Mouse (Mus musculus): ENCODE results near the gene Tasp1. TPM values are rescaled to one million over a fixed set of nuclear protein-coding genes. Genes with fewer than 3 reads are reported as not detected.

Gene Tasp1
- total RNA-seq (2021) = 1 to 10 TPM; 5.2 to 6.7 TPM
- long read RNA-seq, experiment 1, transcript Tasp1-201 (14 exons, 2,480 nt) = major isoform, 5 of 15 reads
- long read RNA-seq, experiment 1, partial matches to known transcripts = 5 of 15 reads
- long read RNA-seq, experiment 1, other reads (novel, unspliced or antisense) = 3 of 15 reads
- long read RNA-seq, experiment 2, partial matches to known transcripts = 0 of 11 reads
- long read RNA-seq, experiment 2, other reads (novel, unspliced or antisense) = 4 of 11 reads

GRCm38 (mm10) chr2:140066353-140067314, at the start of gene Tasp1:
TSS of gene Tasp1 (minus strand) at chr2:140066805.
- peak; percentile 95 for DNase-seq
- H3K4me3 ChIP-seq = peak within 1 kb of the TSS; percentile 98
- no peak for TF ChIP-seq CTCF (IDR thresholded peaks at IDR 0.05)
- intact Hi-C loops (cut with DNase I) = loop anchor here (10.0 kb wide), 1 partner anchor 328 kb away; the partner anchor contains the start of gene Macrod2
- peak within 1 kb of the TSS; percentile 97 for H3K27ac ChIP-seq

GRCm38 (mm10) chr2:140113851-140114250, 47.2 kb upstream of the Tasp1 start:
- DNase-seq = peak; percentile 20
- H3K4me3 ChIP-seq = no peak overlapping the region
- H3K27ac ChIP-seq = no peak overlapping the region
- intact Hi-C loops (cut with DNase I) = no loop called here
- TF ChIP-seq CTCF (IDR thresholded peaks at IDR 0.05) = no peak

GRCm38 (mm10) chr2:140108945-140109344, 42.3 kb upstream of the Tasp1 start:
- Histone ChIP-seq H3K27ac (no peak overlapping the region), H3K4me3 (no peak overlapping the region)
- intact Hi-C loops (cut with DNase I) = no loop called here
- no peak for TF ChIP-seq CTCF (IDR thresholded peaks at IDR 0.05)
- DNase-seq = no peak

GRCm38 (mm10) chr2:140107641-140108040, 41.0 kb upstream of the Tasp1 start:
- Histone ChIP-seq H3K4me3 (no peak overlapping the region), H3K27ac (peak overlapping the region; percentile 35; the same call in 1 of the 2 replicates)
- no peak for DNase-seq
- intact Hi-C loops (cut with DNase I) = no loop called here
- TF ChIP-seq CTCF (IDR thresholded peaks at IDR 0.05) = no peak

DNA sequence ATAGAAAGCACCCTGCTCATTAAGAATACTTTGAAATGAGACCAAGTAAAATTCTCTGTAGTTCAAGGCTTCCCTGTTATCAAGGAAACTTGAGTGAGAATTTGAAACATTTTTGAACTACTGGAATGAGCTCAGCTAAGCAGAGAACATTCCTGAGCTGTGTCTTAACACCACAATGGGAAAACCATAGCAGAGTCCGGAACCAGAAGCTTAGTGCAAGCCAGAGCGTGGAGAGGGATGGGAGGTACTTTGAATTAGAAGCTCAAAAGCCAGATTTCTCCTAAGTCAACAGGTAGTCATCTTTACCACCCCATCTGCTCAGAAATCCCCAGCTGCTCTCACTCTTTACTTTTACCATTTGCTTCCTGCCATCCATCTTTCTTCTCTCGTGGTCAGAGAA, 38.3 kb upstream of the Tasp1 start:
- intact Hi-C loops (cut with DNase I) = no loop called here
- no peak for TF ChIP-seq CTCF (IDR thresholded peaks at IDR 0.05)
- DNase-seq = no peak
- peak overlapping the region; percentile 54 for H3K27ac ChIP-seq
- no peak overlapping the region for H3K4me3 ChIP-seq

DNA sequence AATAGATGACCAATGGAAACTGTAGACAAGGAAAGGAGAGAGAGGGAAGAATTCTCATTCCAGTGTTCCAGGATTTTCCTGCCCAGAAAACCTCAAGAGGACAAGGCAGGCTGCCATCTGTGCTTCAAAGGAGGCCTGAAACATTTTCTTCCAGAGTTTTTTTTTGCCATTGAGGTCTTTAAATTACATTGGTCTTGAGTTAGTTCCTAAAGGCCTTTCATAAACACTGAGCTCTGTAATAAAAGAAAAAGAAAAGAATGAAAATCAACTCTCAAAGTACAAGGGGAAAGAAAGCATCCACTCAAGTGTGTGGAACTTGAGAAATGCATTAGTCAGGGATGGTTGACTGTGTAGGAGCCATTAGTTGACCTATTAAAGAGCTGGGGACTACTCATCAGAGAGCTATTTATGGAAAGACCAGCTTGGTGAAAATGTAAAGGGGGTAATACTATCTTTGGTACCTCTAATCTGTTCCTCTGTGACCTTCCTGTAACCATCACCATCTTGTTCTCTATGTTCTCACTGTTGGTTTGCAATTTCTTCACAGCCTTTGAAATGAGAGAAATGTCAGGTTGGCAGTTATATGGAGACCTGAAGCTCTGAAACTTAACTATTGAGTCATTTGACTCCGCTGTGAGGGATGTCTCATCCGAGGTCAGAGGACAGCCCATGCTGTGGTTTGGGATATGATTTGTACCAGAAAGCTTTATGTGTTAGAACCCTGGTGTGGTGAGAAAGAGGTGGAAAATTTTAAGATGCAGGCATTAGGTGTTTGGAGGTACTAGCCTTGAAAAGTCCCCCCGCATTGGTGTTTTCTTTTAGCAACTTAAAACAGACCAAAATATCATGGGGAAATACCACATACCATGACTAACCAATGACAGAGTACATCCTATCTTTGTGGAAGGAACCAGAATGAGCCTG, 34.2 kb upstream of the Tasp1 start:
- TF ChIP-seq CTCF (IDR thresholded peaks at IDR 0.05) = no peak
- Histone ChIP-seq H3K27ac (no peak overlapping the region), H3K4me3 (no peak overlapping the region)
- DNase-seq = no peak
- intact Hi-C loops (cut with DNase I) = no loop called here

GRCm38 (mm10) chr2:140099971-140100370, 33.4 kb upstream of the Tasp1 start:
- DNase-seq = no peak
- intact Hi-C loops (cut with DNase I) = no loop called here
- Histone ChIP-seq H3K27ac (no peak overlapping the region), H3K4me3 (no peak overlapping the region)
- TF ChIP-seq CTCF (IDR thresholded peaks at IDR 0.05) = no peak

DNA sequence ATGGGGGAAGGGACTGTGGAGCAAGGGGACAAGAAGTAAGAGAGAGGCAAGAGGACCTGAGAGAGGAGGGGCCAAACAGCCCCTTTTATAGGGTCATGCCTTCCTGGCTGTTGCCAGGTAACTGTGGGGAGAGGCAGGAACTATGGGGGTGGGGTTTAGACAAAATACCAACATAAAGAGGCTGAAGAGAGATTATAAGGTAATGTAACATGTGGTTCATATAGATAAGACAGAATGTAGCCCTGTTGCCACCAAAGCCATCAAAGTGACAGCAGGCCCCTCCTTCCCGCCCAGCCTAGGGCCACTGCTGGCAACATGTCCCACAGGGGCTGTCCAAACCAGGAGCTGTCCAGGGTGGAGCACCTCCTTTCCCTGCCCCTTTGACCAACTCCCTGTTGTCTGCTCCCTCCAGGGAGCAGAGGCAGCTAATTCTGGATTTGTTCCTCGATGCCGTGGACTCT, 30.6 kb upstream of the Tasp1 start:
- no peak for DNase-seq
- Histone ChIP-seq H3K4me3 (no peak overlapping the region), H3K27ac (no peak overlapping the region)
- intact Hi-C loops (cut with DNase I) = no loop called here
- TF ChIP-seq CTCF (IDR thresholded peaks at IDR 0.05) = no peak

- H3K27ac ChIP-seq = no peak overlapping the region
- no peak for TF ChIP-seq CTCF (IDR thresholded peaks at IDR 0.05)
- intact Hi-C loops (cut with DNase I) = no loop called here
Measured at GRCm38 (mm10) chr2:140096034-140096433, 29.4 kb upstream of the Tasp1 start.

DNA sequence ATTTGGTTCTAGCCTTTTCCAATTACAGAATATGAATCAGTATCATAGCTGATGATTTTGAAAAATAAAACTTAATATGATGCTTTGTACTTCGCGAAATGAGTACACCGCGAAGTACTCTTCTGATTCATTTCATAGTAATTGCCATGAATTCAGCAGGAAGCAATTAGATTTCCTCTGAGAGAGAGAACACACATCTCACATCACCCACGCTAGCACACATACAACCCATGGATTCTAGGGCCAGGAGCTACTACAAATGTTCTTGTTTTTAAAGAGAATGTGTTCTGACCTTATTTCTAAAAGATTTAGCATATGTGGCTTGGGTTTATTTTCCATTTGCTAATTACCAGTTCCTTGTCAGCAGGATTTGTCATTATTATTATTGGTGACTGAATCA, 26.8 kb upstream of the Tasp1 start:
- intact Hi-C loops (cut with DNase I) = no loop called here
- Histone ChIP-seq H3K4me3 (no peak overlapping the region), H3K27ac (no peak overlapping the region)
- DNase-seq = no peak
- TF ChIP-seq CTCF (IDR thresholded peaks at IDR 0.05) = no peak

More at GRCm38 (mm10) chr2:140096034-140096433, 29.4 kb upstream of the Tasp1 start:
- no peak for DNase-seq
- no peak overlapping the region for H3K4me3 ChIP-seq

DNA sequence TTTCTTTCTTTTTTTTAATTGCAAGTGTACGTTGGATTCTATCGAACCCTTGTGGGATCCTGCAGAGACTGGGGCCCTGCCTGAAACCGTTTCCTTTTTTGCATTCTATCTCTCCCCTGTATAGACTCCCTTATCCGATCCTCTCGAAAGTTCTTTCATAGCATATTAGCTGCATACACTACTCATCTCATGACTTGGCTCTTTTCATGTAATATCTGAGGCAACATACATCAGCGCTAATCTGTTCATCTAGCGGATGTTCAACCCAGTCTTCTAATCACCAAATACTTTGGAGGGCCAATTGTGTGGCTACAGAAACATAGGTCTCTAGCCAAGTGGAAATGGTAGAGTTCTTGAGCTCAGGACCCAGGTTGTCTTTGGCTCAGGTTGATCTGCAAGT, 17.6 kb upstream of the Tasp1 start:
- no peak overlapping the region for H3K27ac ChIP-seq
- TF ChIP-seq CTCF (IDR thresholded peaks at IDR 0.05) = no peak
- no peak overlapping the region for H3K4me3 ChIP-seq
- no peak for DNase-seq
- intact Hi-C loops (cut with DNase I) = no loop called here
